Mouse (Mus musculus): ENCODE measurements around the gene Zfp266. TPM values are rescaled to one million over a fixed set of nuclear protein-coding genes. Genes with fewer than 3 reads are reported as not detected.

Zfp266 gene
- total and polyA plus RNA-seq, 2 experiments: 2.7 to 28.6 TPM

DNA sequence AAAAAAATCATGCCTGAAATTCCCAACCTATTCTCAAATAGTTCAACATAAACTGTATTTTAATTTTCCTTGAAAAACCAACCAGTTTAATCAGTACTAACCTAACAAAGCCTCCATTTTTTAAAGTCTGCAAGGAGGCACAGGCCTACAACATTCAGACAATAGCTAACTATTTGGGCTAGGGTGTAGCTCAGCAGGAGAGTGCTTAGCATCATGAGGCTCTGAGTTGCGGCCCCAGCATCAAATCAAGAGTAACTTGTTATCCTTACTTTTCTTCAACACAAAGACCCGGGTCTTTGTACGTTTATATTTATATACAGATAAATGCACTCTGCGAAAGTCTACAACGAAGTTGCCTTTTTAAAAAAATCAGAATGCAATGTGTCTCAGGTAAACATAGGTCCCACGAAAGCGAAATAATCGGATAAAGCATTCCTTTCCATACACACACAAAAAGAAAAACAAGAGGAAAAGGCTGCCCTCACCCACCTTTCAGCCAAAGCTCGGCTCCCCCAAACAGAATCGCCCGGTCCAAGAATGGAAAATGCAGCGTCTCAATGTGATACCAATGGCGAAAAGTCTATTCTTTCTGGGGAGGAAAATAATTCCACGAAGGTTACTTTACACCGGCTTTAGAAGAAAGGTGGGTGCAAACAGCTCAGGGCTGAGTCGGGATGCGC lies 546 bp downstream of the Zfp266 start:
- peaks cover 16% of the 10 kb centered on the region; the same call in 1 of the 2 replicates for H3K79me2 ChIP-seq (ENCODE audit: control insufficient read depth, insufficient read depth, low read length)
- H3K27ac ChIP-seq (replicated peaks; ENCODE audit: insufficient read depth, low read depth, low read length): peak overlapping the region; percentile 88
- TF ChIP-seq CTCF (IDR thresholded peaks at IDR 0.05; ENCODE audit: low read depth, low read length) (no peak), POLR2A (IDR thresholded peaks at IDR 0.05; ENCODE audit: extremely low read depth, insufficient read depth, low read length) (no peak)
- H3K9ac ChIP-seq (ENCODE audit: low read depth, low read length): peak overlapping the region; percentile 90
- DNase-seq (ENCODE audit: extremely low read depth, low read depth, low spot score): peak; percentile 15
- H3K36me3 ChIP-seq (ENCODE audit: control insufficient read depth, insufficient read depth, low read length): peaks cover 4% of the 10 kb centered on the region; the same call in 1 of the 2 replicates
- H3K4me1 ChIP-seq (ENCODE audit: control insufficient read depth, insufficient read depth, low read length): peaks cover 10% of the 10 kb centered on the region
- no peaks in the 10 kb centered on the region for H3K27me3 ChIP-seq (ENCODE audit: control insufficient read depth, insufficient read depth, low read length)
- peak overlapping the region; percentile 66 for H3K4me3 ChIP-seq (ENCODE audit: insufficient read depth, low read depth, low read length)
- 1% methylated on average over 17 of the region's 17 CpGs for WGBS

DNA sequence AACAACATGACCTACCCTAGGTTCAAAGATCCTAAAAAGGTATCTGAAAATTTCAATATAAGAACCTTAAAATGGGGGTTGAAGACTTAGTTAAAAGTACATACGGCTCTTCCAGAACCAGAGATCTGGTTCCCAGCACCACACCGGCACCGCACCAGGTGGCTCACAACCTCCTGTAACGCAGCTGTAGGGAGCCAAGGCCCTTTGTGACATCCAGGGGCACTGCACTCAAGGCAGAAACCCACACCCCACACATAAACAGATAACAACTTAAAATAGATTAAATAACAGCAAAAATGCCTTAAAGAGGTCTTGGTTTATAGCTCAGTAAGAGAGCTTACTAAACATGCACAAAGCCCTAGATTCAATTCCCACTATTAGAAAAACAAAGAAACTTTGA lies 1.3 kb downstream of the Zfp266 start:
- no peak overlapping the region for H3K4me3 ChIP-seq (ENCODE audit: insufficient read depth, low read depth, low read length)
- H3K4me1 ChIP-seq (ENCODE audit: control insufficient read depth, insufficient read depth, low read length): peaks cover 9% of the 10 kb centered on the region
- H3K36me3 ChIP-seq (ENCODE audit: control insufficient read depth, insufficient read depth, low read length): peaks cover 7% of the 10 kb centered on the region
- TF ChIP-seq CTCF (IDR thresholded peaks at IDR 0.05; ENCODE audit: low read depth, low read length) (no peak), POLR2A (IDR thresholded peaks at IDR 0.05; ENCODE audit: extremely low read depth, insufficient read depth, low read length) (no peak)
- peaks cover 21% of the 10 kb centered on the region; the same call in 1 of the 2 replicates for H3K79me2 ChIP-seq (ENCODE audit: control insufficient read depth, insufficient read depth, low read length)
- H3K27me3 ChIP-seq (ENCODE audit: control insufficient read depth, insufficient read depth, low read length): no peaks in the 10 kb centered on the region
- H3K9ac ChIP-seq (ENCODE audit: low read depth, low read length): no peak overlapping the region
- WGBS: 52% methylated on average over 4 of the region's 4 CpGs
- DNase-seq (ENCODE audit: extremely low read depth, low read depth, low spot score): no peak
- H3K27ac ChIP-seq (replicated peaks; ENCODE audit: insufficient read depth, low read depth, low read length): no peak overlapping the region

DNA sequence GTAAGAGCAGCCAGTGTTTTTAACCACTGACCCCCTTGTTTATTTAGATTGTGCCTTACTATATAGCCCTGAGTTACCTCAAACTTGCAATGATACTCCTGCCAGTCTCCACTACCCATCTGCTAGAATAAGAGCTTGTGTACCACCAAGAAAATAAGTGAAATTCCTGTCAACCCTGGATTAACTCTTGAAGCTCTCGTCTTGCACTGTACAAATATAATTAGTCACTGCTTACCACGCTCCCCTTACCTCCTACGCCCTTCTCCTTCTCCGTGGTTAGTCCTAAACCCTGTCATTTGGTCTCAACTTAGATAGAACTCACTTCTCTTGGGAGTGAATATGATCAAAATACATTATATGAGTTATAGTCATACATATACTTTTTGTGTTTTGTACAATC lies 2.5 kb downstream of the Zfp266 start:
- Histone ChIP-seq H3K4me1 (ENCODE audit: control insufficient read depth, insufficient read depth, low read length) (peaks cover 9% of the 10 kb centered on the region), H3K27me3 (ENCODE audit: control insufficient read depth, insufficient read depth, low read length) (no peaks in the 10 kb centered on the region), H3K36me3 (ENCODE audit: control insufficient read depth, insufficient read depth, low read length) (peaks cover 11% of the 10 kb centered on the region), H3K79me2 (ENCODE audit: control insufficient read depth, insufficient read depth, low read length) (peaks cover 27% of the 10 kb centered on the region; the same call in 1 of the 2 replicates), H3K9ac (ENCODE audit: low read depth, low read length) (no peak overlapping the region), H3K4me3 (ENCODE audit: insufficient read depth, low read depth, low read length) (no peak overlapping the region), H3K27ac (replicated peaks; ENCODE audit: insufficient read depth, low read depth, low read length) (no peak overlapping the region)
- no peak for DNase-seq (ENCODE audit: extremely low read depth, low read depth, low spot score)
- no peak for TF ChIP-seq CTCF (IDR thresholded peaks at IDR 0.05; ENCODE audit: low read depth, low read length)
- TF ChIP-seq POLR2A (IDR thresholded peaks at IDR 0.05; ENCODE audit: extremely low read depth, insufficient read depth, low read length): no peak
- WGBS: 86% methylated on average over 4 of the region's 4 CpGs

DNA sequence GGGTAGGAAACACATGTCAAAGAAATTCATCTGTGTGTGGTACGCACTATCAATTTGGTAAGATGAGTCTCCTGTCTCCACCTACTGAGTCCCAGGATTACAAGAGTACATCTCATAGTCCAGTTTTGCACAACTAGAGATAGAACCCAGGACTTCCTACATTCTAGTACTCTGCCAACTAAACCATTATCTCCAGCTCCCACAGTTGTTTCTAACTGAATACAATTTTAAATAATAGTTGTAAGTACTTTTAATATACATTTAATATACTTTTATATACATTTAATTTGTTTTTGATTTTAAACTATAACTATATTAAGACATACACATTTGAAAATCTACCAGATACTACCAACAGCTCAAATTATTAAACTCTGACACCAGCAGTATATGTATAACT lies 3.5 kb downstream of the Zfp266 start:
- no peak overlapping the region for H3K27ac ChIP-seq (replicated peaks; ENCODE audit: insufficient read depth, low read depth, low read length)
- no peaks in the 10 kb centered on the region for H3K27me3 ChIP-seq (ENCODE audit: control insufficient read depth, insufficient read depth, low read length)
- no peak overlapping the region for H3K4me3 ChIP-seq (ENCODE audit: insufficient read depth, low read depth, low read length)
- TF ChIP-seq POLR2A (IDR thresholded peaks at IDR 0.05; ENCODE audit: extremely low read depth, insufficient read depth, low read length): no peak
- TF ChIP-seq CTCF (IDR thresholded peaks at IDR 0.05; ENCODE audit: low read depth, low read length): no peak
- H3K79me2 ChIP-seq (ENCODE audit: control insufficient read depth, insufficient read depth, low read length): peaks cover 30% of the 10 kb centered on the region
- no peak for DNase-seq (ENCODE audit: extremely low read depth, low read depth, low spot score)
- no peak overlapping the region for H3K9ac ChIP-seq (ENCODE audit: low read depth, low read length)
- peaks cover 9% of the 10 kb centered on the region for H3K4me1 ChIP-seq (ENCODE audit: control insufficient read depth, insufficient read depth, low read length)
- 98% methylated on average over 1 of the region's 1 CpGs for WGBS
- peaks cover 11% of the 10 kb centered on the region for H3K36me3 ChIP-seq (ENCODE audit: control insufficient read depth, insufficient read depth, low read length)

GRCm38 (mm10) chr9:20514016-20514415 lies 7.2 kb downstream of the Zfp266 start:
- Histone ChIP-seq H3K36me3 (ENCODE audit: control insufficient read depth, insufficient read depth, low read length) (peaks cover 11% of the 10 kb centered on the region), H3K9ac (ENCODE audit: low read depth, low read length) (no peak overlapping the region), H3K27me3 (ENCODE audit: control insufficient read depth, insufficient read depth, low read length) (no peaks in the 10 kb centered on the region), H3K4me1 (ENCODE audit: control insufficient read depth, insufficient read depth, low read length) (peaks cover 2% of the 10 kb centered on the region; the same call in 1 of the 2 replicates), H3K27ac (replicated peaks; ENCODE audit: insufficient read depth, low read depth, low read length) (no peak overlapping the region), H3K79me2 (ENCODE audit: control insufficient read depth, insufficient read depth, low read length) (peaks cover 29% of the 10 kb centered on the region), H3K4me3 (ENCODE audit: insufficient read depth, low read depth, low read length) (no peak overlapping the region)
- no peak for DNase-seq (ENCODE audit: extremely low read depth, low read depth, low spot score)
- TF ChIP-seq CTCF (IDR thresholded peaks at IDR 0.05; ENCODE audit: low read depth, low read length): no peak
- no peak for TF ChIP-seq POLR2A (IDR thresholded peaks at IDR 0.05; ENCODE audit: extremely low read depth, insufficient read depth, low read length)
- 90% methylated on average over 3 of the region's 3 CpGs for WGBS

DNA sequence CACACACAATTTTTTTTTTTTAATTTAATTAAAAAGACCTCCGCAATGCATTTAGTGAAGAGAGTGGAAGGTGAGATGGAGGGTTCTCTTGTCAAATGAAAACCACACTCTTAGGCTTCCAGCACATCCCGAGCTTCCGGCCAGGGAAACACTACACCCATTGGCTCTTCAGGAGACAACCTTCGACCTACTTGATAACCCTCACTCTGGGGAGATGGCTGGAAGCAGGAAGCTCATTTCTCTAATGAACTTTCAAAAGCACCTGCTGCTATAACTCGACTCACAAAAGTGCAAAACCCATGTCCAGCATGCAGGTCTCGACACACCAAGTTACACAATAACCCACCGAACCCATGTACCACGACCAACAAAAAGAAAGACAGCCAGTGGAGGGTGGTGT lies 8.5 kb downstream of the Zfp266 start:
- Histone ChIP-seq H3K27me3 (ENCODE audit: control insufficient read depth, insufficient read depth, low read length) (no peaks in the 10 kb centered on the region), H3K4me1 (ENCODE audit: control insufficient read depth, insufficient read depth, low read length) (no peaks in the 10 kb centered on the region), H3K79me2 (ENCODE audit: control insufficient read depth, insufficient read depth, low read length) (peaks cover 26% of the 10 kb centered on the region), H3K9ac (ENCODE audit: low read depth, low read length) (no peak overlapping the region), H3K4me3 (ENCODE audit: insufficient read depth, low read depth, low read length) (no peak overlapping the region), H3K36me3 (ENCODE audit: control insufficient read depth, insufficient read depth, low read length) (peaks cover 11% of the 10 kb centered on the region), H3K27ac (replicated peaks; ENCODE audit: insufficient read depth, low read depth, low read length) (no peak overlapping the region)
- DNase-seq (ENCODE audit: extremely low read depth, low read depth, low spot score): no peak
- 68% methylated on average over 8 of the region's 8 CpGs for WGBS
- no peak for TF ChIP-seq CTCF (IDR thresholded peaks at IDR 0.05; ENCODE audit: low read depth, low read length)
- no peak for TF ChIP-seq POLR2A (IDR thresholded peaks at IDR 0.05; ENCODE audit: extremely low read depth, insufficient read depth, low read length)

Data from liver, adult 2 months (tissue).